Mouse (Mus musculus): ENCODE measurements around the gene Tspan15. TPM values are rescaled to one million over a fixed set of nuclear protein-coding genes. Genes with fewer than 3 reads are reported as not detected.

The Tspan15 gene
- polyA plus RNA-seq, 1 experiment from 2014 or later = 10.4 TPM

DNA sequence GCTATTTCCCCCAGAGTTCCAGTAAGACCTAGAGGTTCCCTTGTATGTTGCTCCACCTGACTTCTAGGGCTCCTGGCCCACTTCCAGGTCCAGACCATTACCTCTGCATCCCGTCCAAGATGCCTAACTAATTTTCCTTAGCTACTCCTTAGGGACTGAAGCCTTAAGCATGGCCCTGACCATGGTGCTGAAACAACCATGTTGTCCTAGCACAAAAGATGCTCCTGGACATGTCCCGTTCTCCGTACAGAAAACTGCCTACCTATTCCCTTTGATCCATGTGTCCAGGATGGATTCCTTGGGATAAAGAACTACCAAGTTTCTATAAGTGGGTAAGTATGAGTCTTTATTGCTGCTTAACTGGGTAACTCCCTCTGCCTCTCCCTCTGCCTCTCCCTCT lies 93.0 kb downstream of the Tspan15 start:
- peak; percentile 71 for DNase-seq (ENCODE audit: low spot score)
- WGBS = 15% methylated on average over 3 of the region's 3 CpGs

GRCm38 (mm10) chr10:62137150-62137549 lies 93.9 kb downstream of the Tspan15 start:
- Histone ChIP-seq H3K27me3 (ENCODE audit: control insufficient read depth, insufficient read depth, low read length) (peaks cover 52% of the 10 kb centered on the region), H3K9me3 (ENCODE audit: control insufficient read depth, low read length) (no peaks in the 10 kb centered on the region), H3K4me3 (ENCODE audit: low read depth, low read length) (no peak overlapping the region), H3K27ac (replicated peaks; ENCODE audit: low read depth, low read length) (no peak overlapping the region), H3K9ac (ENCODE audit: low read length) (no peak overlapping the region), H3K36me3 (ENCODE audit: control insufficient read depth, insufficient read depth, low read length) (no peaks in the 10 kb centered on the region), H3K4me2 (ENCODE audit: low read depth, severe bottlenecking) (no peak overlapping the region), H3K4me1 (ENCODE audit: control insufficient read depth, insufficient read depth, low read length) (peaks cover 6% of the 10 kb centered on the region; the same call in 1 of the 2 replicates)
- ATAC-seq (ENCODE audit: insufficient number of reproducible peaks, low FRiP score, low TSS enrichment, low read depth) (no peak), DNase-seq (ENCODE audit: low spot score) (no peak)
- WGBS = 11% methylated on average over 4 of the region's 4 CpGs

More for the DNA sequence above, 93.0 kb downstream of the Tspan15 start:
- Histone ChIP-seq H3K27me3 (ENCODE audit: control insufficient read depth, insufficient read depth, low read length) (peaks cover 43% of the 10 kb centered on the region), H3K9ac (ENCODE audit: low read length) (no peak overlapping the region), H3K4me1 (ENCODE audit: control insufficient read depth, insufficient read depth, low read length) (0 out of 2 replicates have a peak, but pooled peaks cover 2% of the 10 kb centered on the region), H3K9me3 (ENCODE audit: control insufficient read depth, low read length) (no peaks in the 10 kb centered on the region), H3K36me3 (ENCODE audit: control insufficient read depth, insufficient read depth, low read length) (no peaks in the 10 kb centered on the region), H3K27ac (replicated peaks; ENCODE audit: low read depth, low read length) (no peak overlapping the region), H3K4me2 (ENCODE audit: low read depth, severe bottlenecking) (no peak overlapping the region), H3K4me3 (ENCODE audit: low read depth, low read length) (no peak overlapping the region)
- ATAC-seq (ENCODE audit: insufficient number of reproducible peaks, low FRiP score, low TSS enrichment, low read depth) = no peak

GRCm38 (mm10) chr10:62135696-62136470 lies 95.2 kb downstream of the Tspan15 start:
- WGBS = 7% methylated on average over 8 of the region's 8 CpGs

More at GRCm38 (mm10) chr10:62135696-62136470, 95.2 kb downstream of the Tspan15 start:
- H3K27ac ChIP-seq (replicated peaks; ENCODE audit: low read depth, low read length) = no peak overlapping the region
- no peaks in the 10 kb centered on the region for H3K9me3 ChIP-seq (ENCODE audit: control insufficient read depth, low read length)
- no peak overlapping the region for H3K4me2 ChIP-seq (ENCODE audit: low read depth, severe bottlenecking)
- ATAC-seq (ENCODE audit: insufficient number of reproducible peaks, low FRiP score, low TSS enrichment, low read depth) (no peak), DNase-seq (ENCODE audit: low spot score) (no peak)
- no peaks in the 10 kb centered on the region for H3K36me3 ChIP-seq (ENCODE audit: control insufficient read depth, insufficient read depth, low read length)
- no peak overlapping the region for H3K9ac ChIP-seq (ENCODE audit: low read length)
- no peak overlapping the region for H3K4me3 ChIP-seq (ENCODE audit: low read depth, low read length)
- H3K27me3 ChIP-seq (ENCODE audit: control insufficient read depth, insufficient read depth, low read length) = peaks cover 65% of the 10 kb centered on the region
- peaks cover 6% of the 10 kb centered on the region; the same call in 1 of the 2 replicates for H3K4me1 ChIP-seq (ENCODE audit: control insufficient read depth, insufficient read depth, low read length)

Small RNA genes lying within 50 kb of the gene (microRNA-seq; reads per million reads assigned to microRNA genes)
- gene Mir7662 = not detected

Other genes starting within 250 kb of the Tspan15 start
- gene Neurog3, start 98.2 kb downstream of the Tspan15 start, polyA plus RNA-seq (2014; fragmentation: Nextera tagmentation; extraction: Ambion mirVana) = not detected in 2 replicates
- gene Fam241b, start 87.3 kb downstream of the Tspan15 start, polyA plus RNA-seq (2014; fragmentation: Nextera tagmentation; extraction: Ambion mirVana) = 3.6 and 4.6 TPM in 2 replicates
- not detected in 2 replicates for gene Tacr2, start 21.2 kb upstream of the Tspan15 start, polyA plus RNA-seq (2014; fragmentation: Nextera tagmentation; extraction: Ambion mirVana)
- 22.4 and 24.7 TPM in 2 replicates for gene Hk1, start 148.7 kb upstream of the Tspan15 start, polyA plus RNA-seq (2014; fragmentation: Nextera tagmentation; extraction: Ambion mirVana)
- 0.67 and 0.68 TPM in 2 replicates for gene Hkdc1, start 191.2 kb upstream of the Tspan15 start, polyA plus RNA-seq (2014; fragmentation: Nextera tagmentation; extraction: Ambion mirVana)
- gene 4930507D05Rik, start 218.2 kb upstream of the Tspan15 start, polyA plus RNA-seq (2014; fragmentation: Nextera tagmentation; extraction: Ambion mirVana) = 0.99 and 1.5 TPM in 2 replicates
- gene Supv3l1, start 218.5 kb upstream of the Tspan15 start, polyA plus RNA-seq (2014; fragmentation: Nextera tagmentation; extraction: Ambion mirVana) = 30.2 and 34.5 TPM in 2 replicates

Data from limb, embryonic 11.5 days (tissue).